Mouse (Mus musculus): ENCODE measurements around the gene Spag8. TPM values are rescaled to one million over a fixed set of nuclear protein-coding genes. Genes with fewer than 3 reads are reported as not detected.

Gene Spag8
- polyA plus RNA-seq, 1 experiment: 0.57 TPM

DNA sequence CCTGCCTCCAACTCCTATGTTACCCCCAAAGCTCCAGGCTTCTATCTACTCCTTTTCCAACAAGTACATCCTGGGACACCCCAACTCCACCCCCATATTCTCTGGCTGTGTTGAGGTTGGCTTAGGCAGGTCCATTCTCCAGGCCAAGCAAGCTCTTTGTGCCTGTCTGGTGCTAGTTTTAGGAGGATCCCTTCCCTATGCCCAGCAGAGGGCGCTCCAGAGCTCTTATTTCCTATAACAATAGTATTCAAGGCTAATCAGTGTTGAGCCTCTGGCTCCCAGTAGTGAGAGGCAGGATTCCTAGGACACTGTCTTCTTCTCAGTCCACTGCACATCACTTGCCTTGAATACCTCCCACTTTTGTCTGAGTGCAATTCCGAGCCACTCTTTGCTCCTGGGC is 18.7 kb upstream of the Spag8 start:
- Histone ChIP-seq H3K4me3 (ENCODE audit: extremely low read depth, insufficient read depth, insufficient read length) (no peak overlapping the region), H3K4me1 (ENCODE audit: control insufficient read depth, insufficient read depth, insufficient read length) (peaks cover 4% of the 10 kb centered on the region; the same call in 1 of the 2 replicates), H3K27ac (ENCODE audit: insufficient read depth, low read length) (no peak overlapping the region), H3K36me3 (ENCODE audit: control insufficient read depth, insufficient read depth, low read length) (no peaks in the 10 kb centered on the region), H3K27me3 (ENCODE audit: control insufficient read depth, insufficient read depth, low read length) (no peaks in the 10 kb centered on the region)
- WGBS: 29% methylated on average over 2 of the region's 2 CpGs
- TF ChIP-seq POLR2A (IDR thresholded peaks at IDR 0.05; ENCODE audit: low read depth, low read length) (no peak), CTCF (IDR thresholded peaks at IDR 0.05; ENCODE audit: extremely low read depth, insufficient read depth, insufficient read length, insufficient replicate concordance) (peak; percentile 42; the same call in 1 of the 2 replicates)
- peak; percentile 49 to 76 for DNase-seq (ENCODE audit: low read depth in 1 of 2, low spot score in 2 of 2)

DNA sequence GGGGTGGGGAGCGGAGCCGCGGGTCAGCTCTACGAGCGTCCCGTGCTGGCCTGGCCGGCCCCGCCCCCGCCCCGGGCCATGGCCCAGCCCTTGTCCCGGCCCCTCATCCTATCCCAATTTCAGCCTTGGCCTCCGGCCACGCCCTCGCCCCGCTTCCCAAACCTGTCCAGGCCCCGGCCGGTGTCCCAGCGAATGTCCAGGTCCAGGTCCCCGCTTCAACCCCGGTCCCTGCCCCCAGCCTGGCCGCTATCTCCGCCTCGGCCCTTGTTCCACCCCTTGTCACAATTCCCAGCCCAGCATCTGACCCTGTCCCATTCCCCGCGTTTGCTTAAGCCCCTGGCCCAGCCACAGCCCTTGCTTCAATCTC is 16.0 kb upstream of the Spag8 start:
- Histone ChIP-seq H3K4me3 (ENCODE audit: extremely low read depth, insufficient read depth, insufficient read length) (peak overlapping the region; percentile 64), H3K36me3 (ENCODE audit: control insufficient read depth, insufficient read depth, low read length) (no peaks in the 10 kb centered on the region), H3K27me3 (ENCODE audit: control insufficient read depth, insufficient read depth, low read length) (no peaks in the 10 kb centered on the region), H3K4me1 (ENCODE audit: control insufficient read depth, insufficient read depth, insufficient read length) (peaks cover 4% of the 10 kb centered on the region; the same call in 1 of the 2 replicates), H3K27ac (ENCODE audit: insufficient read depth, low read length) (no peak overlapping the region)
- 1% methylated on average over 25 of the region's 25 CpGs for WGBS
- TF ChIP-seq POLR2A (IDR thresholded peaks at IDR 0.05; ENCODE audit: low read depth, low read length): no peak
- no peak for TF ChIP-seq CTCF (IDR thresholded peaks at IDR 0.05; ENCODE audit: extremely low read depth, insufficient read depth, insufficient read length, insufficient replicate concordance)
- no peak for DNase-seq (ENCODE audit: low read depth in 1 of 2, low spot score in 2 of 2)

DNA sequence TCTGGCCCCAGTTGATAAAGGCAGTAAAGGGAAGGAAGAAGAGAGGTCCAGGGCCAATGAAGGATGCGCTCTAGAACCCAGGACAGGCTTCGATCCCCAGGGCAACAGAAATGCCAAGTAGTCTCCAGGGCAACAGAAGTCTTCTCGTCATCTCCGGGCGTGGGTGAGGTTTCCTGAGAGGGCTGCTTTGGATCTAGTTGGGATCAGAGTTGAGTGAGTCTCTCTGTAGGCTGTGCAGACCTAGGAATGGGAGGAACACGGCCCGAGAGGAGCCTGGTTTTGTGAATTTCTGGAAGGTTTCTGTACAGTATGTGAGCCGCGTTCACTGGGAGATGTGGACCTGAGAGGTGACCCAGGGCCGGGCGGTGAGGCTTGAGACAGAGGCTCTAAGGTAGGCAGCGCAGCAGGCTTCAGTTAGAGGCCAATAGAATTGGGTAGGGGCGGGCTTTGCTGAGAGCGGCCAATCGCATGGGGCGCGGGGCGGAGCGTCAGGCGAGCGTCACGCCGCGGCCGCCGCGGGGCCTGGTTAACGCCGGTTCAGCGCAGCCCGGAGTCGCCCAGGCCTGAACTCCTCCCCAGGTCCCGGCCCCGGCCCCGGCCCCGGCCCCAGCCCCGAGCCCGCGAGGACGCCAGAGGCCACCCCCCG is 15.5 kb upstream of the Spag8 start, which contains the start of the genes Tmem8b and Fam221b:
Gene Tmem8b, plus strand, starts transcription at position 190 of the 646 bp plus-strand sequence.
Gene Fam221b, minus strand, starts transcription at position 364 of the 646 bp plus-strand sequence.
- WGBS: 3% methylated on average over 41 of the region's 41 CpGs
- no peak within 1 kb of the TSS for H3K27ac ChIP-seq (ENCODE audit: insufficient read depth, low read length)
- no peaks in the 10 kb centered on the region for H3K36me3 ChIP-seq (ENCODE audit: control insufficient read depth, insufficient read depth, low read length)

DNA sequence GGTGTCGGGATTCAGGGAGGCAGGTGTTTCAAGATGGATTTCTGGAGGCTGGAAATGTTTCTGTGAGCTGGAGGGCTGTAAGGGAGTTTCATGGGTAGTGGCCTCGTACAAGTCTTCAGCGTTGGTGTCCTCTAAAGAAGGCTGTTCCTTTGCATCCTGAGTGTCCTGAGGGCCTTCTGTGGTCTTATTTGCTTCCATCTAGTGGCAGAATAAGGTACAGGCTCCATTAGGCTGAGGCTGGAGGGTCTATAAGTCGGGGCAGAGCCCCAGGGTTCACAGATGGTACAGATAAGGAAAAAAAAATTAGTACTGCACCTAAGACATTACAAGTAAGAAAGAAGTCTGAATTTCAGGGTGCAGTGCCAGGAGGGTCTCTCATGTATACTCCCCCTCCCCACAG is 13.0 kb upstream of the Spag8 start:
- TF ChIP-seq POLR2A (IDR thresholded peaks at IDR 0.05; ENCODE audit: low read depth, low read length) (no peak), CTCF (IDR thresholded peaks at IDR 0.05; ENCODE audit: extremely low read depth, insufficient read depth, insufficient read length, insufficient replicate concordance) (no peak)
- DNase-seq (ENCODE audit: low read depth in 1 of 2, low spot score in 2 of 2): no peak

More for the DNA sequence above, 15.5 kb upstream of the Spag8 start, which contains the start of the genes Tmem8b and Fam221b:
- Histone ChIP-seq H3K4me3 (ENCODE audit: extremely low read depth, insufficient read depth, insufficient read length) (peak within 1 kb of the TSS; percentile 64), H3K4me1 (ENCODE audit: control insufficient read depth, insufficient read depth, insufficient read length) (peaks cover 4% of the 10 kb centered on the region; the same call in 1 of the 2 replicates), H3K27me3 (ENCODE audit: control insufficient read depth, insufficient read depth, low read length) (no peaks in the 10 kb centered on the region)
- peak; percentile 54 to 90 for DNase-seq (ENCODE audit: low read depth in 1 of 2, low spot score in 2 of 2)
- TF ChIP-seq CTCF (IDR thresholded peaks at IDR 0.05; ENCODE audit: extremely low read depth, insufficient read depth, insufficient read length, insufficient replicate concordance): no peak
- no peak for TF ChIP-seq POLR2A (IDR thresholded peaks at IDR 0.05; ENCODE audit: low read depth, low read length)

DNA sequence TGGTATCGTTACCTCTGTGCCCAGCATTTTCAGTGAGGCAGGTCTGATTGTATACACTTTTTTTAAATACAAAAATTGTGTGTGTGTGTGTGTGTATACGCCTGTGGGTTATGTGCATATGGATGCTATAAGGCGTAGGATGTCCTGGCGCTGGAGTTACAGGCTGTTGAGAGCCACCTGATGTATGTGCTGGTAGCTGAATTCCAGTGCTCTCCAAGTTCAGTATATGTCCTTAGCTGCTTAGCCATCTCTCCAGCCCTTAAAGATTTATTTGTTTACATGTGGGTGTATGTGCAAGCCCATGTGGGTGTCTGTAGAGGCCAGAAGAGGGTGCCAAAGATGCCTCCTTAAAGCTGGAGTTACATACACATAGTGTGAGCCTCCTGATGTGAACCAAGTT is 3.8 kb upstream of the Spag8 start:
- no peak overlapping the region for H3K4me3 ChIP-seq (ENCODE audit: extremely low read depth, insufficient read depth, insufficient read length)

More for the DNA sequence above, 13.0 kb upstream of the Spag8 start:
- Histone ChIP-seq H3K4me1 (ENCODE audit: control insufficient read depth, insufficient read depth, insufficient read length) (peaks cover 4% of the 10 kb centered on the region; the same call in 1 of the 2 replicates), H3K36me3 (ENCODE audit: control insufficient read depth, insufficient read depth, low read length) (no peaks in the 10 kb centered on the region), H3K4me3 (ENCODE audit: extremely low read depth, insufficient read depth, insufficient read length) (no peak overlapping the region), H3K27ac (ENCODE audit: insufficient read depth, low read length) (no peak overlapping the region), H3K27me3 (ENCODE audit: control insufficient read depth, insufficient read depth, low read length) (no peaks in the 10 kb centered on the region)
- WGBS: 21% methylated on average over 4 of the region's 4 CpGs

DNA sequence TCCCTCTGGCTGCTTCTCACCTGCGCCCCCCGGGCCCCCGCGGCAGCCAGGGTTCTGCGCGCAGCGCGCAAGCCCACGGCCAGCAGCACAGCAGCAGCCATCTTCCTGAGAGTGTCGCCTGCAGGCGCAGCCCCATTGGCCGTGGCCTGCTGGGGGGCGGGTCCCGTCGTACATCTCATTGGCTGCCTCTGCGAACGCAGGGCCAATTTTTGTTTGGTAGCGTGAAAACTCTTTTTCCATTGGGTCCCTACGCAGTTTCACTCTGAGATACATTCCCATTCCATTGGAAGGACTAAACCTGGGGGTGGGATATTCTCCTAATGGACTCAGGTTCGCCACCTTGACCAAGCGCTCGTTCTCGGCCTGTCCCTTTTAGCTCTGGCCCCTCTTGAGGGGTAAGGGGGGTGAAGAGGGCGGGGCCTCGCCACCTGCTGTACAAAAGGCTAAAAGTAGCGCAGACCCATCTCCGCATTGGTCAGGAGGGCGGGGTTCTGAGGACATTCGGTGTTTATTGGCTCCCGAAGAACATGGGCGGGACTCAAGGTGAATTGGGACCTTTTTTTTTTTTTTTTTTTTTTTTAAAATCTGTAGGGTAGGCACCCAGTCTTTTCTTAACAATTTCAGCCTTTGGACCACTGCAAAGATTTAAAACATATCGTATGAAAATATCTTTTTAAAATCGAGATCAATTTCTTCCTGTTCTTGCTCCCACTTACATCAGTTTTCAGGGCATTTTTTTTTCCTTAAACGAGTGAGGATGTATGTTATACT is 3.1 kb upstream of the Spag8 start, which contains the start of gene Hint2:
Gene Hint2, minus strand, starts transcription at position 128 of the 771 bp plus-strand sequence.
- under 1% methylated on average over 34 of the region's 34 CpGs for WGBS
- Histone ChIP-seq H3K4me1 (ENCODE audit: control insufficient read depth, insufficient read depth, insufficient read length) (peaks cover 4% of the 10 kb centered on the region; the same call in 1 of the 2 replicates), H3K4me3 (ENCODE audit: extremely low read depth, insufficient read depth, insufficient read length) (peak within 1 kb of the TSS; percentile 98), H3K36me3 (ENCODE audit: control insufficient read depth, insufficient read depth, low read length) (no peaks in the 10 kb centered on the region), H3K27me3 (ENCODE audit: control insufficient read depth, insufficient read depth, low read length) (no peaks in the 10 kb centered on the region), H3K27ac (ENCODE audit: insufficient read depth, low read length) (peak within 1 kb of the TSS; percentile 88)
- DNase-seq (ENCODE audit: low read depth in 1 of 2, low spot score in 2 of 2): peak; percentile 88 to 93
- TF ChIP-seq POLR2A (IDR thresholded peaks at IDR 0.05; ENCODE audit: low read depth, low read length): peak; percentile 91
- no peak for TF ChIP-seq CTCF (IDR thresholded peaks at IDR 0.05; ENCODE audit: extremely low read depth, insufficient read depth, insufficient read length, insufficient replicate concordance)

More for the DNA sequence above, 3.8 kb upstream of the Spag8 start:
- H3K27ac ChIP-seq (ENCODE audit: insufficient read depth, low read length): no peak overlapping the region
- no peak for TF ChIP-seq POLR2A (IDR thresholded peaks at IDR 0.05; ENCODE audit: low read depth, low read length)
- TF ChIP-seq CTCF (IDR thresholded peaks at IDR 0.05; ENCODE audit: extremely low read depth, insufficient read depth, insufficient read length, insufficient replicate concordance): no peak
- no peaks in the 10 kb centered on the region for H3K36me3 ChIP-seq (ENCODE audit: control insufficient read depth, insufficient read depth, low read length)
- DNase-seq (ENCODE audit: low read depth in 1 of 2, low spot score in 2 of 2): no peak
- no peaks in the 10 kb centered on the region for H3K27me3 ChIP-seq (ENCODE audit: control insufficient read depth, insufficient read depth, low read length)
- 64% methylated on average over 4 of the region's 4 CpGs for WGBS
- H3K4me1 ChIP-seq (ENCODE audit: control insufficient read depth, insufficient read depth, insufficient read length): peaks cover 4% of the 10 kb centered on the region; the same call in 1 of the 2 replicates

Data from spleen, adult 2 months (tissue).